Mouse (Mus musculus) lung, postnatal 0 days (tissue): ENCODE results near the gene Cdk15.

Source experiments
- CTCF ChIP-seq: IDR thresholded peaks from 2 replicates; pipeline ENCODE4 v1.5.1; 2016; ENCODE audit warnings: antibody characterized with exemption, mild to moderate bottlenecking
- EP300 ChIP-seq: IDR thresholded peaks from 2 replicates; pipeline ENCODE4 v1.6.1; 2016; ENCODE audit warnings: antibody characterized with exemption, mild to moderate bottlenecking, control low read depth

GRCm38 (mm10) chr1:59298491-59299090 is 41.9 kb downstream of the Cdk15 start:
- TF ChIP-seq CTCF (no peak), EP300 (no peak)
